Mouse (Mus musculus) layer of hippocampus, adult 11-12 months (tissue): ENCODE data around the gene Tlx3.

Experiments used
- DNase-seq: peaks from one replicate; pipeline ENCODE4 v3.0.0; 2022; ENCODE audit warnings: low spot score

The Tlx3 gene

DNA sequence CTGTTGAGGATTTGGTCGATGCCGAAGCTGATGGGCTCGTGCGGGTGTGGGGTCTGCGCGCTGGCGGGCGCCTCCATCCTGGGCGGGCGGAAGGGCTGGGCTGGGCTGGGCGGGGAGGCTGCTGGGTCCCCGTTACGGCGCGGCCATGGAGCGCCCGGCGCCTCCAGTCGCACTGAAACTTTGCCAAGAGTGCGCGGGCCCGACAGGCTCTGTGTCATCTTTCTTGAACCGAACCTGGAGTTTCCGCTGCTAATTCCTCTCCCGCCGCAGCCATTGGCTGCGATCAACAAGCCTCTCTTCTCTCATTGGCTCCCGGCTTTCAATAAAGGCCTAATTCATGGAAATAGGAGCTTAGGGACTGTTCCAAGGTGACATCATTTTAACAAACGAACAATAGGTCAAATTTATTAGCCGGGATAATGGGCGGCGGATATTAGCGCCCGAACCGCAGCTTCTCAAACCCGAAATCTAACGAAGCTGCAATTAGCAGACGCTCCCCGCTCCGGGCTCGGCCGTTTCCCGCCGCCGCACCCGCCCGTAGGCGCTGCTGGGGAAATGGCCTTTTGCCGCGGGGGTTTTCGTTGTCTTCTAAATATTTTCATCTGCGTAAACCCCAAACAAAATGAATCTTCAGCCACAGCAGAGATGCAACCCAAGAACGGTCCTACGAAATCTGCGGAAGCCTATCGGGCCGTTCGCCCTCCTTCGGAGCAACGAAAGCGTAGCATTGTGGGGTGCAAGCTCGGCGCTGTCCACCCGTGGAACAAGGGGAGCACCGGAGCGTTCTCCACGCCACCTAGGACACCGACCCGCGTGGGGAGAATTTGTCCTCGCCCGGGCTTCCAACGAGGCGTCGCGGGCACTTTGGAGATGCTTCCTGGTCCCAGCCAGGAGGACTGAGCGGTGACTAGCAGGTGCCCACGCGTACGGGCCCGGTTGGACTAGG, at the start of gene Tlx3:
Tlx3 (minus strand) TSS at position 207 of the 946 bp plus-strand sequence.
- no peak for DNase-seq

DNA sequence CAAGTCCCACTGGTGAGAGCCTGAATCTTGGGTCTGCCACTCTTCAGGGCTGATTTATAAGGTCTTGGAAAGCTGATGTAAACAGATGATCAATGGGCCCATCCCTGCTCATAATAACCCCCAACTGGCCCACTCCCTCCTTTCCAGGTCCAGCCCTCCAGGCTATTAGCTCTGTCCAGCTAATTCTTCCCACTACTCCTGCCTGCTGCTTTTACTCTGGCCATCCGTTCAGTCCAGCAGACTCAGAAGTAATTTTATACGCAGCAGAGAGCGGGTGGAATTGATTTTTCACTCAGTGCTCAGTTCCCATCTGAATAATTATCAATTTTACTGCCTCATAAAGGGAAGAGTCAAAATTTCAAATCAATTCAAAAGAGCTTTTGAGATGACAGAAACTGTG, 36.9 kb upstream of the Tlx3 start:
- DNase-seq = no peak

DNA sequence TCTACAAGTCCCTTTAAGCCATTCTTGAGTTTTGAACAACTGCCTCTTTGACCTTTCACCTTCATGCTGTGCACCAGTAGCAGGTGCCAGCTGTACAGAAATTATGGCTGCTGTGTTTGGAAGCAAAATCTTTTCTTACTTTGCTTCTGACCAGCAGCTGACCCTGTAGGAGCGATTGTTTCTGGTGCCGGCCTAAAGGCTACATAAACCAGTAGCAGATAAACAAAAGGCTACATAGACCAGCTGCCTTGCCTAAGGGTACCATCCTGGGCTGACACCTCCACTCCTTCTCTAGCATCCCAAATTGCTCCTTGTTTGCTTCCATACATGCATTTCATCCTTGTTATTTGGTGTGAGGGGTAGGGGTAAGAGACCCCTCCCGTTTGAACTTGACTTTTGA, 30.7 kb upstream of the Tlx3 start:
- DNase-seq = no peak

DNA sequence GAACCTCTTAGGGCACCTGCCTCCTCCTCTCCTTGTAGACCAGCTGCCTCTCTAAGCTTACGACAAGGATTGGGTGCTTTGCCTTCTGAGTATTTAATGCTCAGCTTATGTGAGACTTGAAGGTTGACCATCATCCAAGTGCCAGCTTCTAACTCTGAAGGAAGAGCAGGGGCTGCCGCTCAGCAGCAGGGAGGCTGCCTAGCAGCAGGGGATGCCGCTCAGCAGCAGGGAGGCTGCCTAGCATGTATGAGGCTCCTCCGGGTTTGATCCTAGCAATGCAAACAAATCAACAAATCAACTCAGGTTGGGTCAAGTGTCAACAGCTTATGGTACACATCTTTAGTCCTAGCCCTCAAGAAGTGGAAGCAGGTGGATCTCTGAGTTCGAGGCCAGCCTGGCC, 28.7 kb upstream of the Tlx3 start:
- DNase-seq = no peak

- no peak for DNase-seq
Measured at GRCm38 (mm10) chr11:33228186-33228585, 24.8 kb upstream of the Tlx3 start.

DNA sequence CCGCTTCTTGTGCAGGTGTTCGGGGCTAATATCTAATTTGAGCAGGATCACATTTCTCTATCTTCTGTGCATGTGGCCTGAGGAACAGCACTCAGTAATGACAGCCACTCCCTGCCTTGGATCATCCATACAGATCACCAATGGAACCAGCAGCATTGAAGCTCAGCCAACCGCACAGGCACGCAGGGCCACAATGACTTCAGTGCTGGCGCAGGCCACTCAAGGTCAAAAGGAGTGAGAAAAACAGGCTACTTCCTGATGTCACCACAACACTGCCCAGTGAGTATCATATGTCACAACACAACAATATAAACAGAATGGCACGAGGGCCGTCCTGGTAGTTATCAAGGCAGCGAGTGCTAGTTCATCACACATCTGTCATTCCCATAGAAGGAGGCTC, 23.1 kb upstream of the Tlx3 start:
- no peak for DNase-seq

DNA sequence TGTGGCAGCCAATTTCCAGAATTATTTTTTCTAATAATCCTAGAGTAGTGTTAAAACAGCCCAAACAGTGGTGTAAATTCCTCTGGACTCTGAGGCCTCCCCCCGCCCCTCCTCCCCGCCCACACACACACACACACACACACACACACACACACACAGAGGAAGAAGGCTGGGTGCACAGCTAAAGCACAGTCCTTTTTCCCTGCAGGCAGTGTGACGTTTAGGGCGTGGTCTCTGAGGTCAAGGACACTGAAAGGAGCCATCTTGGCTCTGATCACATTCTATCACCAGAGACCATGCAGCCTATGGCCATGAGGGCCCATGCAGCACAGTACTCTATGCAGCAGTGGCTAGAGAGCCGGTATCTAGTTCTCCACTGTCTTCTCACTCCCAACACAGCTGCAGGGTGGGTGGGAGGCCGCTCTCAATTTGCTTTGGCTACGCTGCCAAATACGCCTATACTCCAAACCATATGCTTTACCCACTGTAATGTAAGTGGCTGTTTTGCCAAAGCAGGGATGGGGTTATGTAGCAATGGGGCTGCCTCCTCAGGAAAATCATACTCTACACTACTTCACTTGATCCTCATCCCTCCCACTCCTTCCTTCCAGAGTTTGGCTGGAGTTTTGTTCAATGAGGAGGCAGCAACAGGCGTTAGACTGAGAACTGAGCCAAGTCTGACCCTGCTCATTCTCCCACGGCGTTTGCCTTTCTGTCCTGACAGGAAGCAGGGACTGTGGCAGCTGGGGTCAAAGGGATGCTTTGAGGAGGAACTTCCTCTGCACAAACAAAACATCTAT, 18.4 kb upstream of the Tlx3 start:
- no peak for DNase-seq

DNA sequence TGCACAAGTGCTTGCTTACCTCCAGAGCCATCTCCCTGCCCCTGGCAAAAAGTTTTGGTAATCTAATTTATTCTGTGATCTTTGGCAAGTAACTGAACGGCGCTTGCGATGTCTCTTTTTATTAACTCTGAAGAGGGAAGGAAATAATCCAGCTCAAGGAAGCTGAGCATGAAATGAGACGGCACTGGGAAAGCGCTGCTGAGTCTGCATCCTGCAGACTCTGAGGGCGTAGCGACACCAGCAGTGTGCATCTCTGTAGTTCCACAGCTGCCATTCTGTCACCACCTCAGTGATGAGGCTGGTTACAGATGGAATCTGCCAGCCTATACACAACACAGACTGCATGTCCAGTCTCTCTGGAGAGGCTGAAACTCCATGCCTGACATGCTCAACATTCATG, 17.4 kb upstream of the Tlx3 start:
- no peak for DNase-seq

GRCm38 (mm10) chr11:33217384-33218079, 14.1 kb upstream of the Tlx3 start:
- DNase-seq = no peak

GRCm38 (mm10) chr11:33207411-33207810, 4.0 kb upstream of the Tlx3 start:
- no peak for DNase-seq

DNA sequence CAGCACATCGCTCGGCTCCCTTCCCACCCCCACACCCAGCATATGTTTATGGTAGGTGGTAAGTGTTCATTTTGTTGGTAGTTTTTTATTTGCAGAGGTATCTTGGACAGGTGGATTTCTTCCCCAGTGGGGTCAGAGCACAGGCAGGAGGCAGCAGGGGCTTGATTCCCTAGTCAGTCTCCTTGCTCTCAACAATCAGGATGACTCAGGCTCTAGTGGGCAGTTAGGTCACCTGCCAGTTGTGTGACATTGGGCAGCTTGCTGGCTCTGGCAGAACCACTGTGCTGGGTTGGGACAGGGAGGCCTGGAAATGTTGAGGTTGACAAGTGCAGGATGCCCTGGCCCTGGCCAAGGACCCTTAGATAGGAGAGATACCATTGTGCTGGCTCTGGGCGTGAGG, 1.6 kb upstream of the Tlx3 start:
- DNase-seq = no peak

DNA sequence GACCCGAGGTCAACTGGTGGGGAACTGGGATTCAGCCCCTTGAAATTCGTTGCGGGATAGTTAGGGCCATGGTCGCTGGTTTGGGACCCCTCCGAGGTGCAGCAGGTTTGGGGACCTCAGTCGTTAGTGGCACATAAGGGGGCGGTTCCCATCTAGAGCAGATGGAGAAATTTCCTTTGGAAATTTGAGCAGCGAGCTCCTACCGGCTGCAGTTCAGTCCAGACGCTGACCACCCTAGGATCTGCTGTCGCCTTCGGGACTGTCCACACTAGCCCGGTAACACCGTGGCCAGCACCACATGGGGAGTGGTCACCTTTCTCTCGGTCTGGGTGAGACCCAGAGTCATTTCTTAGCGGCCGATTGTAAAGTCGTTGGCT, 928 bp upstream of the Tlx3 start:
- DNase-seq = no peak

DNA sequence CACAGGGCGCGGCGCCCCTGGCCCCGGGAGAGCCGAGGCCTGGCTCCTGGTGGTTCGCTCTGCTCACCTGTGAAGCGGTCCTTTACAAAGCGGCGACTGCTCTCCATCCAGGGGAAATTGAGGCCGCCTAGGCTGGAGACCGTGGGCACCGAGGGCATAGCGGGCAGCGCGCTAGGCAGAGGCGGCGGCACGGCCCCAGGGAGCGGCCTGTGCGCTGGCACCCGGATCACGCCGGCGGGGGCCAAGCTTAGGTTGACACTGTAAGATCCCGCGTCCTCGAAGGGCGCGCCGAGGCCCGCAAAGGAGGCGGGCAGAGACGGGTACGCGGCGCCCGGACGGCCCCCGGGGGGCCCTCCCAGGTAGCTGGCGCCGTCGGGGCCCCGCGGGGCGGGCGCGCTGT, 417 bp downstream of the Tlx3 start:
- DNase-seq = no peak

GRCm38 (mm10) chr11:33202296-33202695, 1.1 kb downstream of the Tlx3 start:
- no peak for DNase-seq

GRCm38 (mm10) chr11:33201626-33202010, 1.8 kb downstream of the Tlx3 start:
- DNase-seq = no peak

DNA sequence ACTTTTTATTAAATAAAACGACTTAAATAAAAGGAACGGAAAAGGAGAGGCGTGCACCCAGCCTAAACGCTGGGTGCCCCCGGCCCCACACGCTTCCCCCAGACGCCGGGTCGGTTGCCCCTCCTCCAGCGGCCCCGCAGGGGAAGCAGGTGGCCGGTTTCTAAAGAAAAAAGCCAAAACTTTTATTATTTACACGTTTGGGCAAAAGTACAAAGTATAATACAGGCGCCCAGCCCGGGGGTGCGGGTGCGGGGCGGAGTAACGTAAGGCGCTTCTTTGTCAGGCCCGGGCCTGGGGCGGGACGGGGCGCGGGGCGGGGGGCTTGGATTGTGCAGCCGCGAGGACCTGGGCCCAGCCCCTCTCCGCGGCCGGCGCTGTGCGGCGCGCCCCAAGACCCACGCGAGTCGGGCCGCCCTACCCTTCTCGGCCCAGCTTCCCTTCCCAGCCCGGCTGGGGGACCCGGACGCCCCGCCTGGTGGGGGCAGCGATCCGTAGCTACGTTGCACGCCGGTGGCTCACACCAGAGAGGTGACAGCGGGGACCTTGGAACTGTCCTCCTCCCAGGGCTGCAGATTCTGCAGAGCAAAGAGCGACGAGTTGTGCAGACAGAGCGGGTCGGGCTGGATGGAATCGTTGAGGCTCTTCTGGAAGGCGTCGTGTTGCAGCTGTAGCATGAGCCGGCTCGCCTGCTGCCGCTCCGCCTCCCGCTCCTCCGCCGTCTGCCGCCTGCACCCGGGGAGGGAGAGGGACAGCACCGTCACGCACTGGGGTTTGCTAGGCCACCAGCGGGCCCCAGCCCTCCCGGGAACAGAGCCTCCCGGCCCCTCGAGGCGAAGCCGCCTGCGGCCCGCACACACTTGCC, 2.4 kb downstream of the Tlx3 start:
- no peak for DNase-seq

- DNase-seq = no peak
Measured at GRCm38 (mm10) chr11:33199906-33200763, 3.3 kb downstream of the Tlx3 start.

DNA sequence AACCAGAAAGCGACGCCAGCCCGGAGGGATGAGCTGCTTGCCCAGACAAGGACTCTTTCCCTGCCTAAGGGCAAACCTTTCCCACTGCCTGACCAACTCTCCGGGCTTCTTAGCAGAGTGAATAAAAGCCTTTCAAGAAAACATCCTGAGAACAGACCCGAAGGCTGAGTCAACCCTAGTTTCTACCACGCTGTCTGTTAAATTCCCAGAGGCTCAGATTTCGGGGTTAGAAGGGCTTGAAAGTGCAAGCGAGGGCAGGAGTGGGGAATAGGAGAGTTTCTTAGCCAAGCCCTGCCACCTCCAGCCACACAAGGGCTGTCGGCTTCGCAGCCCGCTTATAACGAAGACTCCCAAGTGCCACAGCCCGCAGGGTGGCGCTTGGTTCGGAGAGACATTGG, 4.3 kb downstream of the Tlx3 start:
- DNase-seq = no peak

- DNase-seq = no peak
Measured at GRCm38 (mm10) chr11:33198351-33199116, 4.9 kb downstream of the Tlx3 start.

GRCm38 (mm10) chr11:33197673-33198072, 5.7 kb downstream of the Tlx3 start:
- DNase-seq = no peak
